Mouse (Mus musculus): ENCODE data around the gene Ctbp2.

Gene Ctbp2

DNA sequence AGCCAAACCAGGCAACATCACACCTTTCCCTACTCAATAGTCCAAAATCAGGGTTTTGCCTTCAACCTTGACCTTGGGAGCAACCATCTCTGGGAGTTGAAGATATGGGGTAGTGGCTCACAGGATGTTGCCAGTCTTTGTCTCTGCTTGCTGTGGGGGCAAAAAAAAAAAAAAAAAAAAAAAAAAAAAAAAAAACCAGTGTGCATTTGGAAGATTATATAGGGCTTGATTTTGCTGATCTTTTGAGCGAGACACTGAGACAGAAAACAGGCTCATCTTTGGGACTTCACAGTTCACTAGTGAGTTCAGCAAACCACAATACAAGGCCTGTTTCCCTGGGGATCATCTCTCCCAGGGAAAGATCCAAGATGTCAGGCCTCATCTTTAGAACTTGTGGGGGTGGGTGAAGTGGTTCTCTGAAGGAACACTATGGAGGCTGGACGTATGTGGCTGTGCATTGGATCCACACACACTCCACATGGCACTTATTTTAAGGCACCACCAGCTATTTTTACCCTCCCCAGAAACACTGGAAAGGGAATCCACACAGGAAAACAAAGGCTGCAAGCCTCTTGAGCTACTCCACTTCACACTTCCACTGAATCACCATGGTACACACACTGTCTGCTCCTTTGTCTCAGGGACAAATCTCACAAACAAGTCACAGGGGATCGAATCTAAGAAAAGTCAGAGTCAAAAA lies 84.4 kb downstream of the Ctbp2 start:
- no peak for DNase-seq

DNA sequence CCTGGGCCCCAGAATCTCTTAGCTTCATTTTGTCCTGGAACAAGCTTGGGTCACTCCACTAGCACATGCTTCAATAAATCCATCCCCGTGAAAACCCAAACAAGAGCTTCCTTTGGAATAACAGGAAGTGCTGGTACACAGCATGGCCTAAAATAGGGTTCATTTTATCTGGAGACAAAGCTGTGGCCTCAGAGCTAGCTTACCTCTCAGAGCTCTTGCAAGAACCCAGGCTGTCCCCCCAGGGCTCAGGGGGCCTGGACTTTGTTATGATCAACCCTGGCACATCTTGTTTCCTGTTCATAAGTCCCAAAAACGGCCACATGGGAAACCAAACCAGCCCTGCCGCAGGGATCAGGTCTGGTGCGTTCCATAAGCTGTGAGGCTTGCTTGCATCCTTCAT lies 86.5 kb downstream of the Ctbp2 start:
- DNase-seq, result peak in 1 of 2 experiments; percentile 21

DNA sequence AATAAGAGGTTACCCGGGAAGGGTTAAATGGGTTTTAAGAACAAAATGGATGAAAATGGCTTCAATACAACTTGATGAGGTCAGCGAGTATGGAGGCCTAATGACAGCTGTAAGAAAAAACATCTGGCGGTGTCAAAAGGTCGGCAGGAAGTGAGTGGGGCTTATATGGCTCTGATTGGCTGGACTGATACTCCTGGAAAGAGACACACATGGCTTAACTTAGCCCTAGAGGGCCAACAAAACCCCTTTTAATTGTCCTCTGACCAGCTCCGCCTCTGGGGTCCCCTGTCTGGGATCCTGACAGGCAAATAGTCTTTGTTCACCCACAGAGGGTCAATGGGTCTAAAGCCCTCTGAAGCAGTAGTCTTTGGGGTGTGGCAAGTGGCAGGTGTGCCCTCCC lies 86.9 kb downstream of the Ctbp2 start:
- peak in 1 of 2 experiments; percentile 34 for DNase-seq

DNA sequence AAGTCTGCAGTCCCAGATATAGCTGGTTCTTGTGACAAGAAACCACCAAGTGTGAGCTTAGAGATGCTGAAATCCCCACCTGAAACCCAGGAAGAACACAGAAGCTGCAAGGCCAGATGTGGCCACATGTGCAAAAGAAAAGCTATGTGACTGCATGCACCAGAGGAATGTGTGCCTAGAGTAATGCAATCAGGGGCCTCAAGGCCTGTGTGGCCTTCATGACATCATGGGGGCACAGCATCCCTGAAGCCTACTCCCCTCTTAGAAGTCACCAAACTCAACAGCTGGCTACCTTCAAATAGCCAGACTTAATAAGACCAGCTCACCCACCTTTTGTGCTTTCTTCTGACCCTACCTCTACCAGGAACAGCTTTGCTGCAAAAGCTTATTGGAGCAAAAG lies 88.3 kb downstream of the Ctbp2 start:
- DNase-seq, result no peak

DNA sequence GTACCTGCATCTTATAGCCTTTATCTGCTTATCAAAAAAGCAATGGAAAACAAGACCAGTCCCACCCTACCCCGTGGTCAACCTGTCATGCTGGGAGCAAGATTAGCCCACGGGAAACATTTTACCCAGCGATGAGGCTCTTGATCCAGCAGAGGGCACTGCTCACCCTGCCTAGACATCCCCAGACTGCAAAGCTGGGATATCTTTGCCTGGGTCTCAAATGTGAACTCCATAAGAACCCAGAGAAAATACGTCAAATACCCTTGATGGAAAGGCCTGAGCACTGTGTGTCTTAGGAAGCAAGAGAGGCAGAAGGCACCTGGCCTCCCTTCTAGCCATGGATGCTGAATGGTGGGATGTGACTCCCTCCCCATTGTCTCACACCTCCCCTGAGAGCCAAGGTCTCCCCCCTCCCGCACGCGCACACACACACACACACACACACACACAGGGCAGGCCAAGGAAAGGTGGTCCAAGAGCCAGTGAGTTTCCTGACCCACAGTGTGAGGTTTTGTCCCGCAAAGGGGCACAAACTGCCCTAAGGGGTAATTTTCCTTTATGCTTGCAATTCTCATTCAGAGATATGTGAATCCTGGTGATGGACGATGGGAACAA lies 91.5 kb downstream of the Ctbp2 start:
- DNase-seq, result peak; percentile 66 to 77

DNA sequence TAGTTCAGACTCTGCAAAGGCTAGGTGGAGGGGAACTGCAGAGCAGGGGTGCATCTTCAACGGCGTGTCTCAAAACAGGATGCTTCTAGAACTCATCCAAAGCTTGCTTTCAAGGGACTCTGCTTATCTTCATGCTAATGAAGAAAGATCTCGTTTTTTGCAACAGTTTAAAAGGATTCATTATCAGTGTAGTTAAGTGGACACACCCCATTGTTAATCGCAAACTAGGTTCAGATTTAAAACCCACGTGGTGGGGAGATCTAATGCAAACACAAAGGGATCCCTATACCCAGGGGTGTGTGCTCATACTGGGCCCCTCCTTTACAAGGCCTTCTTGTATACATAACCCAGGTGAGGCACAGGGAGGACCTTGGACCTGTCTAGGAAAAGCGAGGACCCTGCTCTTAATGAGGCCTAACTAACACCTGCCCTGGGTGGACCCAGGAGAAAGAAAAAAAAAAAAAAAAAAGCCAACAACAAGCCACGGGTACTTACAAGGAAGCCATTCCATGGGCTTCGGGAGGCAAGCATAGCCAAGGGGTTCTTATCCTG lies 94.6 kb downstream of the Ctbp2 start:
- no peak for DNase-seq

DNA sequence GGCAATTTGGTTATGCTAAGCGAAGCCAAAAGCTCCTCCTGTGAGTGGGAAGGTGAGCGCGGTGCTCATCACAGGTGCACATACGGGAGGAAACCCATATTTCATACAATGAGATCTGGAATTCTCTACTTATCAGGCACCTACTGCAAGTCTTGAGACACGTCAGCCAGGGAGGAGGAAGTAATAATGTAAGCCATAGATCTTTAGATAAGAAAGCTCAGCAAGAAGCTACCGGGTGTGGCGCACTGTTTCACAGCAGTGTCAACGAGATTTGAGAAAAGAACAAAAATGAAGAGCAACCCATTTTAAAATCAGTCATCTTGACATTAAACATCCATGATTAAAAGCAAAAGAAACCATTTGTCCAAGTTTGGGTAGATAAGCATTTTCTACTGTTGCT lies 95.2 kb downstream of the Ctbp2 start:
- DNase-seq, result no peak

DNA sequence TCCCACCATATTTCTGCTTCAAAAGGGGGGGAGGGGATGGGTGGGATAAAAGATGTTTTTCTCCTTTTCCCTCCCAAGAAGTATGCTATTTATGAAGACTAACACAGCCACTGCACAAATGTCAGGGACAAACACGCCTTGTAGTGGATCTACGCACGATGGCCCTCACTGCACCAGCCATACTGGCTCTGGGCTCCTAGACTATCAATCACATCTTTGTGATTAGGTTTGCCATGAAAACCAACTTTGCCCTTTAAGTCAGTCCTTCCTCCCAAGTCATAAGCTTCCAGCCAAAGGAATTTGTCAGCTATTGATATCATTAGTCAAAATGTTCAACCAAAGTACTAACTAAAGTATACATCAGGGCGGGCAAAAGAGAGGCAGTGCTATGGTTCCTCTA lies 96.2 kb downstream of the Ctbp2 start:
- no peak for DNase-seq

DNA sequence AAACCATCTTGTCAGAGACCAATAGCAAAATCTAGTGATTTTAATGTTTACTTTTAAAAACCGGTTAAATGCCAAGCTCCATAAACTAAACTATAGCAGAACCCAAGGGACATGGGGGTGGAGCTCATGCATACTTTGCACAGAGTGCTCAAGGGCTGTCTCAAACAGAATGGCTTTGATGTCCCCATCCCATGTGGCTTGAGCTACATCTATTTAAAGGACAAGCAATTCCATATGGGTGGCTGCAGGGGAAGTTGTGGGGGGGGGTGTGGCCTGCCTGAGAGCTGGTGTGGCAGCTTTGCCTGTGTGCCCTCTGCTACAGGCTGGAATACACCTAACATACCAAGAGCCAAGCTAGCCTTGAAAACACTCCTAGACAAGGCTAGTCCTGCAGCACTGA lies 99.5 kb downstream of the Ctbp2 start:
- no peak for DNase-seq

DNA sequence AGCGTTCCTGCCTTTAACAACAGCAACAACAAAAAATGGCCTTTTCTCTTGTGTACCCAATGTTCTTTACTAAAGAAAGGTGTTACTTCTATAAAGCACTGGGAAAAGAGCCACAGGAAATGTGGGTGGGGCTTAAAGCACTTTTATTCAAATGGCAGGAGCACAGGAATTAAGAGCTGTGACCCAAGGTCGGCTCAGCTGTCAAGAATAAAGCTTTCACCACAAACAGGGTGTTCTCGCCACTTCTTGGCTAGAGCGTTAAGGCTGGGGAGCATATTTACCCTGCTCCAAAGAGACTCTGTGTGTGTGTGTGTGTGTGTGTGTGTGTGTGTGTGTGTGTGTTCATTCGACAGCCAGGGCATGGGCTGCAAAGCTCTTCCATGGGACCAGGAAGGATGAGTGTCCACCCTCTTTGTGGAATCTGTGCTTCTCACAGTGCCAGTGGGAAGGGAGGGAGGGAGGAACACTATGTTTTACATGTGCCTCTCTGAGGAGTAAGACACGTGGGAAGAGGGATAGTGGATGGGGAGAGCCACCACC lies 104.6 kb downstream of the Ctbp2 start:
- DNase-seq, result peak; percentile 45 to 67

DNA sequence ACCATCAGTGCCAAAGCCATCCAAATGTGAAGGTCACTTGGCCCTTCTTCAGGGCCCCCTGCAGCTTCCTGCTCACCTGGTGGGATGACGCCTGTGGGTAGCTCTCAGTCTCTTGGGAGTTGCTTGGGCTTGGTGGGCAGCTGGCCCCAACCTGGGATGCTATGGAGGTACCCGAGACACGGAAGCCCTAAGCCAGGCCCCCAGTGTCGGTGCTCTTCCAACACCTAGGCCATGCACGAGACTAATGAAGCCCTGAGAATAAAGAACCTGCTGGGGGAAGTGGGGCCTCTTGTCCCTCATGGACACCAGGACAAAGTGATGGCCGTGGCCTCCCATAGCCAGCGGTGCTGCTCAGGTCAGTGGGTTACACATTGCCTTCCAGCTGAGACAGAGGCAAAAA lies 105.2 kb downstream of the Ctbp2 start:
- DNase-seq, result no peak

DNA sequence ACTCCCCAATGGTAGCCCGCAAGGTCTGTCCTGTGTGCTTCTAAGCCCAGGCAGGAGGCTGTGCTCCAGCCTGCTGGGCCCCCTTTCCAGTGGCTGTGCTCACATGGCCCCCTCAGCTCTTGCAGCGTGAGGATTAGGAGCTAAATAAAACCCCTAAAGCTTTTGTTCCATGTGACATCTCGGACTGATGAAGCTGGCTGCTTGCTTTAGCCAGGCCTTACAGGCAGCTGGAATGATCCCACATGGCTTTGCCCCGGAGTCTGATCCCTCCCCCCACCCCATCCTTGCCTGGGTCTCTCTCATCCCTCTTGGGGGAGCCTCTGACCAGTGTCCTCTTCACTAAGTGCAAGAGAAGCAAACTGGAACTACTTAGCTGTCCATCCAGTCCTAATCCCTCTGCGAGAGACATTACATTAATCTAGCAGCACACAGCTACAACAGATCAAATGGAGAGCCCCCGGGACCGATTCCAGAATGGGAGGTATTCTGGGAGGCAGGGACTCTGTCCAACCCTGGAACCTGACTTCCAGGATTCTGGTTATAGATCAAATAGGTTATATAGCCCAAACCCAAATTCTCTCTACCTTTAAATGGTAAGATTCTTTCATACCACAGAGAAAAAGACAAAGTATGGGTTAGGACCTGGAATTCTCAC lies 108.6 kb downstream of the Ctbp2 start:
- no peak for DNase-seq

DNA sequence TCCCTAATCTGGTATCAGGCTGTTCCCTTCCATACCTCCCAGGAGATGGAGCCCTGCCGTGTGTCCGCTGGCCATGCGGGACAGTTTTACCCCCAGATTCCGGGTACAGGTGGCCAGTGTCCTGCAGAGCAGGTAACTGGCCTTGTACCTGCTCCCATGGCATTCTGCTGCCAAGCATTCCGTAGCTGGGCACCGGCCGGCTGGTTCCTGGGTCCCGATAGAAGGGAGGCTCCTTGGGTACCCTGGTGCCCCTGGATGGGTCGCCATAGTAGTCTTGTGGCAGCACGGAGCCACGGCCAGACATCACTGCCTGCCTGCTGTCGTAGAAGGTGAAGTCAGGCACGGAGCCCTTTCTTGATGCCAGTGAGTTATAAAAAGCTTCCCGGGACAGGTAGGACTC lies 109.5 kb downstream of the Ctbp2 start:
- DNase-seq, result no peak

DNA sequence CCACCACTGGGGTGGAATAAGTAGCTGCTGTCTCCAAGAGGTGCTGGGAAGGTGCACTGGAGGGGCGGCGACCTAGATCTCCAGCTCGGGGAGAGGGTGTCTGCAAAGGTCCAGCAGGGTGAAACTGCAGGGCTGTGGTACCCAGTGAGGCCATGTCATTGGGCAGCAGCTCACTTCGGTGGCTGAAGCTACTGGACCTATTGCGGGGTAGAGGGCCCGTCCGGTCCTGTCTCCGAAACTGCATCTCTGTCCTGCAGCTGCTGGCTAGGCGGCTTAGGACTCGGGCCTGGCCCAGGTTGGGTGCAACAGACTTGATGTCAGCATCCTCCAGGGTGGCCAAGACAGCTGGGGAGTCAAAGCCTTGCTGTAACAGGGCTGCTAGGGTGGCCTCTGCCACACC lies 110.2 kb downstream of the Ctbp2 start:
- DNase-seq, result no peak

DNA sequence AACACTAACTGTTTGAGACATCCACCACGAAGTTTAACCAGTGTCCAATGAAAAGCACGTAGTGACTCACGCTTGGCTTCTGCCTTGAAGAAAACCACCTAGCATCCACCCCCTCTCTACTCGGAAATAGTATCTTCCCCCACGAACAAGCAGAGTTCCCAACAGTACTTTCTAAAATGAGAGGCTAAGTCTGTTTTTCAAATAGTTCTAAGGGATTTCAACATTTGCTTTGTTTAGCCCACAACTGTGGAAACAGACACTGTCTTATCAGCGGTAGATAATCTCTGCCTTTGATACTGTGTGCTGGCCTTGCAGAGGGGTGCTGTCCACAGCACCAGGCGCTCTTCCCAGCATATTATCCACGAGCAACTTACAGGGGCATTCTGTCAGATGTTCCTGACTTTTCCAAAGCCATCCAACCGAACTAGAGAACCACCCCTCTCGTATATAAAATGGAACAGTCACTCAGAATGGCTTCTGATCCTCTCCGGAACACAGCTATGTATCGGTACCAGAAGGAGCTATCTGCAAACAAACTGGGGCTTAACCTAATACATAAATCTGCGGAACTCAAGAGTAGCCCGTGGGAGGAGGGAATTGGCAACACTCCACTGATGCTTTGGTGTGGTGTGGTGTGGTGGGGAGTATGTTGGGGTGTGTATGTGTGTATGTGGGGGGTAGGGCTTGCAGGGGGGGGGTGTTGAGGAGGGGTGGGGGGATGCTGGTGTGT lies 111.4 kb downstream of the Ctbp2 start:
- DNase-seq, result no peak

DNA sequence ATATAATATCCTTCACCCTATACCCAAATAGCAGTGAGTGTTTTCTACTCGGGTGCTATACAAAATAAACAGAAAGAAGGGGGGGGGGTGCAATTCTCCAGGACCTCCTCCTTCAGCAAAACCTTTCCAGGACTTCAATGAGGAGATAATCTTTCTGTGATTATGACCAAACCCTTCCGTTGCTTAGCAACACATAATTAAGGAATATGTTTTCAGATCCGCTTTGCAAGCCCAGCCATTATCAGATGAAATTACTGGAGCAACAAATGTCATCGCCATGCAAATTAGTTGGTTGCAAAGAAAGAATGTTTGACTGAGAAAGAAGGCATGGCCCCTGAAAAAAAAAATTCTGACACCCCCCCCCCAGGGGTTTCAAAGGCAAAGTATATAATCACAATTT lies 112.5 kb downstream of the Ctbp2 start:
- no peak for DNase-seq

DNA sequence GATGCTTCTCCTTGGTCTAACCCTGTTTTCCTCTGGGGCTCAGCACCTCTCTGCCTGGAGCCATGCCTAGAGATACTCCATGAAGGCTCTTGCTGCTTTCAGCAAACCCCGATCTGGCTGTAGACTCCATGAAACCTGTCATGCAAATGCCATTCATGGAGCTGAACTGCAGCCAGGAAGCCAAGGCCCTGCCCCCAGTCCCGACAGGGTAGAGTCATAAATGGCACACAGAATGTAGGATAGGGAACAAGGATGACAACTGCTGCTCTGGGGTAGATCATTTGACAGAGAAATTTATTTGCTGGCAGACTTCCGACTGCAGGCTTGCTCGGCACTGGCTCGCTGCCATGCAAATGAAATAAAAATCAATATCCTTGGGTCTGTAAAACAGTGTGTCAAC lies 113.0 kb downstream of the Ctbp2 start:
- peak; percentile 32 to 49 for DNase-seq

DNA sequence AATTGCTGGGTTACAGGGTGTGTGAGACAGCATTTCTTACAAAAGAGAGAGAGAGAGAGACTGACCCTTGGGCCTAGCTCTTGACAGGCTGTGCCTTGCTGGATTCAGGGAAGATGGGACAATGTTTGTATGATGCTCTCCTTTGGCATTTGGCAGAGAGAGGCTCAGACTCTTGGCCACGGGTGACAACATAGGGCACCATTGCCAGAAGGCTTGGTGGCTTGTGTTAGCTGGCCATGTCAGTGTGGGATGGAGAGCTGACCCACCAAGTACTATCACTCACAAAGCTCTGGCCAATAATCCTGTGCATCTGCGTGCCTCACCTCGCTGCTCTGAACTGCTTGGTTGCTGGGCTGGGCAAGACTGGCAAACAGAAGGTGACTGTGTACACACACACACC lies 113.7 kb downstream of the Ctbp2 start:
- DNase-seq, result no peak

DNA sequence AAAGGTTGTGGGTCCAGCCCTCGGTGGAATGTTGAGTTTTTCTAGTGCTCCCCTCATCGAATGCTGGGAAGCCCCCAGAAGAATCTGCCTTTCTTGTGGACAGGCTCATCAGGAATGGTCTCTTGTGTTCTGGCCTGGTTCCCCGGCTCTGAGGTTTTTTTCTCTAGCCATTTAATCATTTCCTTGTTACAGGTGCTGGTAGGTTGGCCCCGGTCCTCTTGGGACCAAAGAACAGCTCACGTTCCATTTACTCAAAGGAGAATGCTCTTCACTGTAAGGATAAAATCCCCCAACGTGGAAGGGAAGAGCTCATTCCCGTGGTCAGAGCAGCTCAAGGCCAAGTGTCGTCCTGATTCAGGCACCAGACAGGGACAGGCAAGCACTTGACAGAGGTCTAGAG lies 114.5 kb downstream of the Ctbp2 start:
- peak; percentile 53 to 58 for DNase-seq

DNA sequence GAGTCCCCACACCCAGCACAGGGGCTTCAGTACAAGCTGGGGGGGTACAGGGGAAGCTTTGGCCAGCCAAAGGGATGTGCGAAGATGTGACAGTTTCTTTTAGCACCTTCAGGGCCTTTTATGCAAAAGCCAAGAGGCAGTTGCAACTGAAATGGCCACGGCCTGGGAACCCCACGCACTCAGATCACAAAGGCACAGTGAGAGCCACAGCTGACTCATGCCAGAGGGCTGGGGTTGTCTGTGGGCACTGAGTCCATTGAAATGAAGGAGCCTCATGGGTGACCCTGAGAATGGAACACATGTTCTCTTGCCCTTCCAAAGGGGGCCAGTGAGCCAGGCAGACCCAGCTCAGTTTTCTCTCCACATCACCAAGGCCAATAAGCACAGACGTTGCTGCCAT lies 115.5 kb downstream of the Ctbp2 start:
- no peak for DNase-seq

DNA sequence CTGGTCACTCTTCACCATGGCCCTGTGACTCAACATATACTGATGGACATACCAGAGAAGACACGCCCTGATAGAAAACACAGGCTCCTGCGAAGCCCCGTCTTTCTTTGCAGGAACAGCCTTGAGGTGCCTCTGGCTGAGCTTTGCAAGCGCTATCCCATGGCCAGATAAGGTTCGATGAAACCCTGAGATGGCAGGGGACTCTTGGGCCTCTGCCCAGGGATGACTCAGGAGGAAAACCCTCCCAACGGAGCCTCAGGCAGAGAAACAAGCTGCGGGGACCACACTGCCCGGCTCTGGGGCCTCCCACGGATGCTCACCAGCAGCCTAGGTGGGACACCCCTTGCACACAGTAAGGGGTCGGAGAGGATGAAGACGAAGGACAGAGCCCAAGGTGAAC lies 116.8 kb downstream of the Ctbp2 start:
- peak; percentile 24 to 50 for DNase-seq

DNA sequence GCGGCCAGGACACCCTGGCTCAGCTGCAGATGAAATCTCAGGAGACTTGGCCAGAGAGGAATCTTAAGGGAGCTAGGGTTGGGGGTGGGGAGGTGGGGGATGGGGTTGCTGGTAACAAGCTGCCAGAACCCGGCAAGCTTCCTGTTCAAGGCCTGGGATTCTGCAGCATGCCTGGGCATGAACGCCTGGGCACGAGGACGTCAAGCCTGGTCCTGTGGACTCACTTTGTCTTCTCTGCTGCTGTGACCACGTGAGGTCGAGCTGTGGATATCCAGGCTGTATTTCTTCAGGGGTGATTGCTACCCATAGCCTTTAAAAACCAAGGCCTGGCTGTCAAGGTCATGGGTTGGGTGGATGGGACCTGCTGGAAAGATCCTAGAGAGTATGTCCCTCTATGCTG lies 118.4 kb downstream of the Ctbp2 start:
- DNase-seq, result no peak

DNA sequence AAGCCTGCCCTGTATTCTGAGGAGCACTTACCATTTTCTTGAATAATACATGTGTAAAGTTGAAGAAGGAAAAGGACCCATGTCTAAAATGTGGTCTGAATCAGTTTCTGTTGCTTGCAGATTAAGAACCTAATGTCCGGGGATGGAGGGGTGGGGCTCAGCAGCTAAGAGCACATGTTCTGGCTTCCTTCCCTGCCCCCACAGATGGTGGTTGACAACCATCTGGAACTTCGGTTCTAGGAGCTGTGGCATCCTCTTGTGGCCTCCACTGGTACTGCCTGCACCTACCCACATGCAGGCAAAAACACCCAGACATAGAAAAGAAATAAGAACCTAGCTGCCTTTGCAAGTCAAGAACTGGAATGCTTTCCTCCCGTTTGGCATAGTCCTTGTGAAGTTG lies 120.7 kb downstream of the Ctbp2 start:
- DNase-seq, result peak; percentile 83 to 91
